Mouse (Mus musculus) embryonic fibroblast, embryonic 13.5 days (primary cell): ENCODE results near the gene 1810043G02Rik. TPM values are rescaled to one million over a fixed set of nuclear protein-coding genes. Genes with fewer than 3 reads are reported as not detected.

Experiments
- H3K27ac ChIP-seq: 2 replicates; pipeline ENCODE4 v1.5.1; 2012; ENCODE audit warnings: low read length, control low read depth, inconsistent platforms; ENCODE audit not compliant: insufficient read depth
- H3K4me1 ChIP-seq: 2 replicates; pipeline ENCODE4 v1.6.1; 2011; ENCODE audit warnings: low read length; ENCODE audit not compliant: control insufficient read depth, insufficient read depth
- H3K4me3 ChIP-seq: 2 replicates; pipeline ENCODE4 v1.5.1; 2011; ENCODE audit warnings: mild to moderate bottlenecking, control low read depth, low read length; ENCODE audit not compliant: insufficient read depth
- CTCF ChIP-seq: IDR thresholded peaks from 2 replicates; pipeline ENCODE4 v1.5.1; 2011; ENCODE audit warnings: mild to moderate bottlenecking, control low read depth, low read length, moderate library complexity, borderline replicate concordance; ENCODE audit not compliant: insufficient read depth
- POLR2A ChIP-seq: IDR thresholded peaks from 2 replicates; pipeline ENCODE4 v1.6.1; 2011; ENCODE audit warnings: low read depth, mild to moderate bottlenecking, control low read depth, low read length, moderate library complexity
- polyA plus RNA-seq: library from polyadenylated mRNA; stranded (reverse); fragments of >200 nt; gene quantifications from 2 replicates; pipeline ENCODE4 v1.2.4, GENCODE M21; 2011; ENCODE audit warnings: low read depth; ENCODE audit not compliant: missing spikeins, insufficient read length

The 1810043G02Rik gene
- polyA plus RNA-seq, 1 experiment = 11.9 TPM

DNA sequence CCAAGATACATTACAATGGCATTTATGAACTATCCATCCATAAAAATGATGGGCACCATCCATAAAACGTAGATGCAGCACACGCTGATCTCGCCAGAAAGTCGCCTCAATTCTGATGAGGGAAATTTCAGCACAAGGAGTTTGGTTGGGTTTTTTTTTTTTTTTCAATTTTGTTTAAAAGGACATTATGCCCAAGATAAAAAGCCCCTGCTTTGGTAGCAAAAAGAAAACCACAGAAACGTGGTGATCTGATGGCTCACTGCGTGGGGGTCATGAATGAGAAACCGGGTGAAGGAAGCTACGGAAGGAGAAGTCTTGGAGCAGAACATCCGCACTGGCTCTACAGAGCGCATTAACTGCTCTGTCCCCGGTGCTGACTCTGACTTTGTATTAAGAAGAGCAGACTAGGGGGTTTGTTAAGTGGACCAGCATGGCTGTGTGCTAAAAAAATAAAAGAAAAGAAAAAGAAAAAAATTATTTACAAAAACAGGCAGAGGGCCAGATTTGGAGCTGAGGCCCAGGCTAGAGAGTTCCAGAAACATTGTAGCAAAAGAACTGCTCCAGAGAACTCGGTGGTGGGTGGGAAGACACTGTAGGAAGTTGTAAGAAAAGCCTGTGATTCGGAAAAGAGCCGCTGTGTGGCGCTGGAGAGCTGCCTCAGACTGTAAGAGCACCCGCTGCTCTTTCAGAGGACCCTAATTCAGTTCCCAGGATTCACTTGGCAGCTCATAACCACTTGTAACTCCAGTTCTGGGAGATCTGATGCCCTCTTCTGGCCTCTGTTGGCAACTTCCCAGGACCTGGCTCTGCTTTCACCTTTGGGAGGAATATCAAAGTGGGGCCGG, 6.4 kb upstream of the 1810043G02Rik start:
- TF ChIP-seq POLR2A (no peak), CTCF (no peak)
- Histone ChIP-seq H3K27ac (no peak overlapping the region), H3K4me1 (0 out of 2 replicates have a peak, but pooled peaks cover 7% of the 10 kb centered on the region)

GRCm38 (mm10) chr10:77974323-77974722, 4.0 kb upstream of the 1810043G02Rik start:
- Histone ChIP-seq H3K27ac (no peak overlapping the region), H3K4me1 (peaks cover 10% of the 10 kb centered on the region; the same call in 1 of the 2 replicates), H3K4me3 (no peak overlapping the region)
- TF ChIP-seq CTCF = no peak
- TF ChIP-seq POLR2A = no peak

More for the DNA sequence above, 6.4 kb upstream of the 1810043G02Rik start:
- no peak overlapping the region for H3K4me3 ChIP-seq

GRCm38 (mm10) chr10:77974811-77975210, 3.5 kb upstream of the 1810043G02Rik start:
- peaks cover 8% of the 10 kb centered on the region; the same call in 1 of the 2 replicates for H3K4me1 ChIP-seq
- TF ChIP-seq CTCF = no peak
- TF ChIP-seq POLR2A = no peak
- no peak overlapping the region for H3K27ac ChIP-seq
- no peak overlapping the region for H3K4me3 ChIP-seq

DNA sequence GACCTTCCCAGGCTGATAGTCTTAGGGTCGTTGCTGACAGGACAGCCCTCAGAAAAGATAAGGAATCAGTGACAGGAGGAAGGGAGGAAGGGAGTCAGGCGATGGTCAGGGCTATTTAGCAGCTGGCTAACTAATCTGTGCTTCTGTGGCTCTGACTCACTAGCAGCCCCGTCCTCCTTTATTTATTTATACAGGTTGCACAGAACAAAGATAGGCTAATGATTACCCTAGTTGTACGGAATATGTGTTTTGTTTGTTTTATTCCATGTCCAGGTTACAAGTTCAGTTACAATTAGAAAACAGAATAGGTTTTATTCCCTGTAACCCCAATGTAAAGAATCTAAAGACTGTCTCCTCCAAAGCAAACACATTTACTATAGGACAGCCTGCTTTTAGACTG, 2.7 kb upstream of the 1810043G02Rik start:
- Histone ChIP-seq H3K4me3 (no peak overlapping the region), H3K4me1 (peaks cover 7% of the 10 kb centered on the region; the same call in 1 of the 2 replicates), H3K27ac (no peak overlapping the region)
- no peak for TF ChIP-seq POLR2A
- TF ChIP-seq CTCF = no peak

DNA sequence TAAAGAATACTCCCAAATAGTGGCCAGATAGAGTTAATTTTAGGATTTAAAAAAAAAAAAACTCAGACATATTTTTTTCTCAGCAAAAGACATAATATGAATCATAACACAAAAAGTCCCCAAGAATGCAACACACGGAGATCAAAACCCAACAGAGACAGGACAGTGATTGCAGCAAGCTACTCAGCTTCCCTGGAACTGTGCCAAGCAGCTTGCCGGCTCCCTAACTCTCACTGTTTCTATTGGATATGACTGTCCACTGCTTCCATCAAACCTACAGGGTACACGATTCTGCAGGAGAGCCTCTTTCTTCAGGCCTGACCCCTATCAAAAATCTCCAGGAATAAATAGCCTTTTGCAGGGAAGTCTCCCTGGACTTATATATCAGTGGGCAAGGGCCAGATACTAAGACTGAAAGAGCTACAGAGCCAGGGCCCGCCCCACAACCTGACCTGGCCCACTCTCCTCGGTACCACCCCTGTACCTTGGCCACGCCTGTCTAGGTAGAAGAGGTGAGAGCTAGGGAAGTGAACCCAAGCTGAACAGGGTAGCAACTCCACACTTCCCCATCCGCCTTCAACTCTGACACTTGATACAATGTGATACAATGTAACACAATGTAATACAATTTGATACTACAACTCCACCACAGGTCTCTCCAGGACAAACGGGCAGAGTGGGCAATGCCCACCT, 1.7 kb upstream of the 1810043G02Rik start:
- H3K27ac ChIP-seq = no peak overlapping the region
- TF ChIP-seq POLR2A = no peak
- TF ChIP-seq CTCF = no peak

DNA sequence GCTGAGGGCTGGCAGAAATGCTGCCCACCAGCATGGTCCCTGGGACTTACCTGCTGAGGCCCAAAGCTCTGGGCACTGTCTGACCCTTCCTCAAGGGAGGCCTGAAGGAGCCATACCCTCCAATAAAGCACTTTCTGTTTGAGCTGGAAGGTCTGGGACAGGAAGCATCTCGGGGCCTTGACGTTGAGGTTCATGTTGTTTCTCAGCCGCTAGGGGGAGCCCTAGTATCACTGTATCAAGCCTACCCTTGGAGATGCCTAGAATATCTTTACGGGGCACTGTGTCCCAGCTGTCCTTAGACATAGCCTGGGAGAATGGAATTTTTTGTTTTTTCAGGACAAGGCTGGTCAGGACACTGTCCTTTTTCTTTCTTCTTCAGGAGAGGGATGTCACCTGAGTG, 6.3 kb downstream of the 1810043G02Rik start:
- Histone ChIP-seq H3K4me1 (no peaks in the 10 kb centered on the region), H3K27ac (no peak overlapping the region), H3K4me3 (no peak overlapping the region)
- TF ChIP-seq POLR2A (no peak), CTCF (peak; percentile 50; the same call in 1 of the 2 replicates)

More for the DNA sequence above, 1.7 kb upstream of the 1810043G02Rik start:
- Histone ChIP-seq H3K4me1 (peaks cover 7% of the 10 kb centered on the region; the same call in 1 of the 2 replicates), H3K4me3 (no peak overlapping the region)

DNA sequence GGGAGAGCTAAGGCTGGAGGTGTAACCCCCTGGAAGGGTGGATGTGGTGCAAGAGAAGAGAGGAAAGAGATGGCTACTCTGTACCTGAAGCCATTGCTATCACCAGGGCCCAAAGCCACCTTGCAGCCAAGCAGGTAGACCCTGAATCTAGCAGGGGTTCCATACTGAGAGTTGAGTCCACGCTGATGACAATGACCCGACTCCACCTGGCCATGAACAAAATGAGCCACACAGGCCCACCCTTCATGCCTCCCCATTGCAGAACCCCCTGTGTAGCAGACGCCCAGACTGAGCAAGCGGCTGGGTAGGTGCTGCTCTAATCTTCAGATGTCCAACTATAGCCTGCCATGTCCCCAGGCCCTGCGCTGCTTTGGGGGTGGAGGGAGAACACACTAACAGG, 7.5 kb downstream of the 1810043G02Rik start:
- Histone ChIP-seq H3K4me1 (no peaks in the 10 kb centered on the region), H3K27ac (no peak overlapping the region), H3K4me3 (no peak overlapping the region)
- TF ChIP-seq CTCF = no peak
- TF ChIP-seq POLR2A = no peak

GRCm38 (mm10) chr10:77995639-77996038, 17.3 kb downstream of the 1810043G02Rik start:
- H3K4me1 ChIP-seq = no peaks in the 10 kb centered on the region
- TF ChIP-seq CTCF = no peak
- no peak for TF ChIP-seq POLR2A

DNA sequence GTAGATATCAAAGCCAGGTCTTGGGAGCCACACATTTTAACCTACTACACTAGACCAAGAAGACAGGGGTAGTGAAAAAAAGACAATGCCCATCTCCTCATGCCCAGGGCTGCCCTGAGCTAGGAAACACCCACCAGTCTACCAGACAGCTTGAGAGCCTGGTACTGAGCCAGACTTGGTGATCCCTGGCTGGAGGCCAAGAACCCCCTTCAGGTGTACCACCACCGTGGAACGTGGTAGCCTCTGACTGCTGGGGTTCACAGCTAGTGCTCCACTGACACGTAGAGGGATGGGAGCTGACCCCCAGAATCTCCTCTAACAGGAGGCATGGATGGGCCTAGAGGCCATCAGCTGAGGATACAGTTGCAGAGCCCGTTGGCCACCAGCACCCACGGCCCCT, 21.9 kb downstream of the 1810043G02Rik start:
- no peak overlapping the region for H3K4me3 ChIP-seq
- TF ChIP-seq POLR2A = no peak
- TF ChIP-seq CTCF = no peak
- H3K27ac ChIP-seq = no peak overlapping the region
- no peaks in the 10 kb centered on the region for H3K4me1 ChIP-seq

More at GRCm38 (mm10) chr10:77995639-77996038, 17.3 kb downstream of the 1810043G02Rik start:
- H3K4me3 ChIP-seq = no peak overlapping the region
- H3K27ac ChIP-seq = no peak overlapping the region

GRCm38 (mm10) chr10:78001796-78002195, 23.5 kb downstream of the 1810043G02Rik start:
- no peaks in the 10 kb centered on the region for H3K4me1 ChIP-seq
- TF ChIP-seq CTCF (no peak), POLR2A (no peak)
- H3K4me3 ChIP-seq = no peak overlapping the region
- H3K27ac ChIP-seq = no peak overlapping the region
